Mouse (Mus musculus) liver, adult 2 months (tissue): ENCODE data around the gene Gorasp1.

Source experiments
- CTCF ChIP-seq: fragments of 200-500 bp; IDR thresholded peaks from 2 replicates; pipeline ENCODE4 v1.5.1; 2011; ENCODE audit warnings: low read depth, low read length, control low read depth
- POLR2A ChIP-seq: fragments of 200-500 bp; IDR thresholded peaks from 2 replicates; pipeline ENCODE4 v1.6.1; 2011; ENCODE audit warnings: low read length, control low read depth; ENCODE audit not compliant: insufficient read depth; ENCODE audit errors: extremely low read depth

DNA sequence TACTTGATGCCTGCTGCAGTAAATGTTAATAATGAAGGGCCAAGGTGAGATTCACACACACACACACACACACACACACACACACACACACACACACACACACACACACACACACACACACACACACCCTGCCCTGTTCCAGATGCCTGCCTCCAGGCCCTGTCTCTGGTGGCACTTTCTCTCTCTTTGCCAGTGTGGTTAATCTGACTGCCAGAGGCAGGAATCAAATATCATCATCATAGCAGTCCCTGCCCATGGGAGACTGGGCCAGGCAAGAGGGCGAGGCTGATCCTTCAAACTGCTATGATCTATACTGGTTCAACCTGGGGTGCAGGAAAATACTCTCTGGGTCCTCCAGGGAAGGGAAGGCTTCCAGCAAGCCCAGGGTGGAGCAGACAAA, 17.5 kb downstream of the Gorasp1 start:
- no peak for TF ChIP-seq CTCF
- no peak for TF ChIP-seq POLR2A
